Mouse (Mus musculus): Measurements from ENCODE around the gene Bend3.
"Not testable (repeated sequence)": the region's sequence is repeated elsewhere in the genome, so short reads cannot be mapped to it uniquely, and the experiment has no call there.

The Bend3 gene

GRCm38 (mm10) chr10:43480227-43480849, 1.7 kb downstream of the Bend3 start:
- no peak for DNase-seq (ENCODE audit: low read depth)

GRCm38 (mm10) chr10:43481179-43481578, 2.5 kb downstream of the Bend3 start:
- no peak for DNase-seq (ENCODE audit: low read depth)

GRCm38 (mm10) chr10:43482021-43482420, 3.4 kb downstream of the Bend3 start:
- DNase-seq (ENCODE audit: low read depth), result no peak

- no peak for DNase-seq (ENCODE audit: low read depth)
Observed at GRCm38 (mm10) chr10:43483426-43483995, 4.9 kb downstream of the Bend3 start.

- DNase-seq (ENCODE audit: low read depth), result no peak
Observed at GRCm38 (mm10) chr10:43485751-43486268, 7.2 kb downstream of the Bend3 start.

- DNase-seq (ENCODE audit: low read depth), result no peak
Observed at GRCm38 (mm10) chr10:43487441-43488010, 8.9 kb downstream of the Bend3 start.

GRCm38 (mm10) chr10:43488258-43488657, 9.6 kb downstream of the Bend3 start:
- DNase-seq (ENCODE audit: low read depth), result no peak

GRCm38 (mm10) chr10:43489139-43489538, 10.5 kb downstream of the Bend3 start:
- no peak for DNase-seq (ENCODE audit: low read depth)

GRCm38 (mm10) chr10:43489550-43489949, 10.9 kb downstream of the Bend3 start:
- DNase-seq (ENCODE audit: low read depth), result no peak

GRCm38 (mm10) chr10:43490034-43490433, 11.4 kb downstream of the Bend3 start:
- no peak for DNase-seq (ENCODE audit: low read depth)

GRCm38 (mm10) chr10:43490846-43491245, 12.2 kb downstream of the Bend3 start:
- DNase-seq (ENCODE audit: low read depth), result no peak

- DNase-seq (ENCODE audit: low read depth), result no peak
Observed at GRCm38 (mm10) chr10:43502599-43502998, 24.0 kb downstream of the Bend3 start.

GRCm38 (mm10) chr10:43504291-43504690, 25.7 kb downstream of the Bend3 start:
- no peak for DNase-seq (ENCODE audit: low read depth)

GRCm38 (mm10) chr10:43507051-43507450, 28.4 kb downstream of the Bend3 start:
- DNase-seq (ENCODE audit: low read depth), result no peak

- DNase-seq (ENCODE audit: low read depth), result no peak
Observed at GRCm38 (mm10) chr10:43509228-43509627, 30.6 kb downstream of the Bend3 start.

- DNase-seq (ENCODE audit: low read depth), result no peak
Observed at GRCm38 (mm10) chr10:43512976-43513375, 34.3 kb downstream of the Bend3 start.

- DNase-seq (ENCODE audit: low read depth), result no peak
Observed at GRCm38 (mm10) chr10:43516992-43517660, 38.5 kb downstream of the Bend3 start.

- DNase-seq (ENCODE audit: low read depth), result no peak
Observed at GRCm38 (mm10) chr10:43517836-43518235, 39.2 kb downstream of the Bend3 start.

- DNase-seq (ENCODE audit: low read depth), result no peak
Observed at GRCm38 (mm10) chr10:43518368-43518767, 39.7 kb downstream of the Bend3 start.

GRCm38 (mm10) chr10:43519977-43520376, 41.3 kb downstream of the Bend3 start:
- DNase-seq (ENCODE audit: low read depth), result no peak

GRCm38 (mm10) chr10:43523931-43524330, 45.3 kb downstream of the Bend3 start, which contains the start of gene Gm9803:
Gene Gm9803, plus strand, starts transcription at chr10:43524084.
- DNase-seq (ENCODE audit: low read depth), result not testable (repeated sequence)
